Mouse (Mus musculus) c-Kit-negative CD71-positive TER-119-positive erythroid progenitor cells, embryonic 14.5 days (primary cell): Measurements from ENCODE around the gene Rtn3.

Experiments
- DNase-seq: peaks from one replicate; pipeline ENCODE4 v3.0.0-alpha.2; 2013; ENCODE audit warnings: low read depth, low spot score

Gene Rtn3

DNA sequence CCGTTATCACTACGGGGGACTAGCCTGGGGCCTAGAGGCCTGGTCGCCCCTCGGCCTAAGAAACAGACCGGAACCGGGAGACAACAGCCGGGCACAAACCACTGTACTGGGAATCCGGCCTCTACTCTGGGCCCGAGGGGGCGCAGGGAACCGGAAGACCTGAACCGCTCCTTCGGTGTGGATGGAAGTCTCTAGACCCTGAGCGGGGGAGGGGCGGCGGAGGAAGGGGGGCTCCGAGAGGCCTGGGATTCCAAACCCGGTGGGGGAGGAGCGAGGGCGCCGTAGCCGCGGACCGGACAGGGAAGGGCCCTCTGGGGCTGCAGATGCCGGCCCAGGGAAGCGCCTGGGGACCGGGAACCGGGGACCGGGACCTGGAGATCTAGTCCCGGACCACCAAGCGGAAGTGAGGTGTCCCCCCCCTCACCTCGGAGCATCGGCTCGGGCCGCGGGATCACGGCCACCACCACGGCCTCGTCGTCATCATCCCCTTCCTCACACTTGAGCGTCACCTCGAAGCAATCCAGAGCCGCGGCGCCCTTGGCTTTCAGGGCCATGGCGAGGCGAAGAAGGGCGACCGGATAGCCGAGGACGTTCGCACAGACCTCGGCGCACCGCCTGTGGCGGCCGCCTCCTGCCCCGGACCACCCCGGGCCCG, 100.7 kb downstream of the Rtn3 start:
- no peak for DNase-seq

GRCm38 (mm10) chr19:7381906-7382247, 101.2 kb downstream of the Rtn3 start:
- DNase-seq, result no peak

- DNase-seq, result no peak
These were observed 105.4 kb downstream of the Rtn3 start for GRCm38 (mm10) chr19:7377639-7378038.
